Mouse (Mus musculus) bone marrow, adult 2 months (tissue): ENCODE results near the gene Heg1.

Experiments
- CTCF ChIP-seq: fragments of 200-500 bp; IDR thresholded peaks from 2 replicates; pipeline ENCODE4 v1.5.1; 2011; ENCODE audit warnings: low read length, control low read depth; ENCODE audit not compliant: control insufficient read depth, insufficient read depth
- POLR2A ChIP-seq: fragments of 200-500 bp; IDR thresholded peaks from 2 replicates; pipeline ENCODE4 v1.6.1; 2011; ENCODE audit warnings: low read depth, mild to moderate bottlenecking, control low read depth, low read length, borderline replicate concordance; ENCODE audit not compliant: control insufficient read depth

DNA sequence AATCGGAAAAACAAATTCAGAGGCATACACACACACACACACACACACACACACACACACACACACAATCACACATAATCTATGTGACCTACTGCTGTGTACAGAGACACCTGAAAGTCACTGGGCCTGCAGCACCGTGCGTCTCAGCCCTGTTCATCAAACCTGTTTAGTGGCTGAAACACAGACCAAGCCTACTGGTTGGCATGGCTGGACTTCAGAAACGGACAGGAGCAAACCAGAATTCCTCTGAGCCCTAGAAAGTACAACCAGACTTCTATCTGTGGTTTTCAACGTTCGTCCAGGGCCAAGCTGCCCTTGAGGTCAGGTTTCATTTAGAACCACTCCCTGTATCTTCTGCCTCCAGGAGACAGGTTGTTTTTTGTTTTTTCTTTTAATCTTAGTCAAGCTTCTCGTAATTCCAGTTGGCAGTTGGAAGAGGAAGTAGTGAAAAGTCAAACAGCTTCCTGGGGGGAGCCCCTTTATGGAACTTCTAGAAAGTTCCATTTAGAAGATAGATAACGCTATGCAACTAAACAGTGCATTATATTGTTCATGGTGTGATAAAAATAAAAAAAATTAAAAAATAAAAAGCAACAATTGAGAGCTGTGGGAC is 101.0 kb downstream of the Heg1 start:
- TF ChIP-seq CTCF = no peak
- no peak for TF ChIP-seq POLR2A
